Mouse (Mus musculus): ENCODE measurements around the gene Sh3rf1. TPM values are rescaled to one million over a fixed set of nuclear protein-coding genes. Genes with fewer than 3 reads are reported as not detected.

The Sh3rf1 gene
- polyA plus RNA-seq, 1 experiment from 2014 or later, result 4.8 TPM

DNA sequence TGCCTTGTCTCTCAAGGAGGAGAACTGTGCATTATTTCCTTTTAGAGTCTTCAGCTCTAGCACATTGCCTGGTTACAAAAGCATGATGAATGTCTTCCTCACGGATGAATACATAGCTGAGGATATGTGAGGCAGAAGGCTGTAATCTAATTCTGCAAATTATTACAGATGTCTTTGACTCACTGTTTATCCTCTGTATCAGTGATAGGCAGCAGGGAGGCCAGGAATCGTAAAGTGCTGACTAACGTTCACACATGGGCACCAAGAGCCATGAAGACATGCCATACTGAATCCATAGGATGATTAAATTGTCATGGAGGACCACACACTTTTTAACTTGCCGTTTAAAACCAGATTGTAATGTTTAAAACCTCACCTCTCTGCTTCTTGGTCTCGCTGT is 103.7 kb downstream of the Sh3rf1 start:
- Histone ChIP-seq H3K36me3 (ENCODE audit: control insufficient read depth, insufficient read depth, low read length) (no peaks in the 10 kb centered on the region), H3K9me3 (ENCODE audit: control insufficient read depth, low read length) (no peaks in the 10 kb centered on the region), H3K9ac (ENCODE audit: low read length) (no peak overlapping the region), H3K4me1 (replicated peaks; ENCODE audit: control insufficient read depth, insufficient read depth) (no peaks in the 10 kb centered on the region), H3K27me3 (ENCODE audit: control insufficient read depth, insufficient read depth, low read length) (no peaks in the 10 kb centered on the region), H3K27ac (replicated peaks) (no peak overlapping the region), H3K4me2 (replicated peaks; ENCODE audit: low read depth) (no peak overlapping the region), H3K4me3 (ENCODE audit: low read depth, low read length) (no peak overlapping the region)
- TF ChIP-seq CTCF (IDR thresholded peaks at IDR 0.05; ENCODE audit: low read depth) (no peak), EP300 (optimal IDR thresholded peaks at IDR 0.05) (no peak)
- DNase-seq (ENCODE audit: low spot score) (no peak), ATAC-seq (ENCODE audit: low FRiP score, low TSS enrichment) (no peak)
- WGBS, result 52% methylated on average over 5 of the region's 5 CpGs

- no peak overlapping the region for H3K27ac ChIP-seq (replicated peaks)
- H3K4me3 ChIP-seq (ENCODE audit: low read depth, low read length), result no peak overlapping the region
- WGBS, result 66% methylated on average over 6 of the region's 6 CpGs
- H3K4me2 ChIP-seq (replicated peaks; ENCODE audit: low read depth), result no peak overlapping the region
- no peak overlapping the region for H3K9ac ChIP-seq (ENCODE audit: low read length)
- no peaks in the 10 kb centered on the region for H3K36me3 ChIP-seq (ENCODE audit: control insufficient read depth, insufficient read depth, low read length)
- TF ChIP-seq CTCF (IDR thresholded peaks at IDR 0.05; ENCODE audit: low read depth) (no peak), EP300 (optimal IDR thresholded peaks at IDR 0.05) (no peak)
- H3K4me1 ChIP-seq (replicated peaks; ENCODE audit: control insufficient read depth, insufficient read depth), result 0 out of 2 replicates have a peak, but pooled peaks cover 3% of the 10 kb centered on the region
- no peak for DNase-seq (ENCODE audit: low spot score)
- no peaks in the 10 kb centered on the region for H3K9me3 ChIP-seq (ENCODE audit: control insufficient read depth, low read length)
- no peaks in the 10 kb centered on the region for H3K27me3 ChIP-seq (ENCODE audit: control insufficient read depth, insufficient read depth, low read length)
- peak; percentile 43; the same call in 1 of the 2 replicates for ATAC-seq (ENCODE audit: low FRiP score, low TSS enrichment)
Measured at GRCm38 (mm10) chr8:61339629-61340028, 116.0 kb downstream of the Sh3rf1 start.

GRCm38 (mm10) chr8:61340283-61340984 is 116.8 kb downstream of the Sh3rf1 start:
- ATAC-seq (ENCODE audit: low FRiP score, low TSS enrichment), result no peak

GRCm38 (mm10) chr8:61341587-61342441 is 118.1 kb downstream of the Sh3rf1 start:
- peak; percentile 98 for ATAC-seq (ENCODE audit: low FRiP score, low TSS enrichment)
- WGBS, result 54% methylated on average over 12 of the region's 12 CpGs
- Histone ChIP-seq H3K27ac (replicated peaks) (peak overlapping the region; percentile 79), H3K27me3 (ENCODE audit: control insufficient read depth, insufficient read depth, low read length) (no peaks in the 10 kb centered on the region), H3K4me2 (replicated peaks; ENCODE audit: low read depth) (no peak overlapping the region), H3K36me3 (ENCODE audit: control insufficient read depth, insufficient read depth, low read length) (no peaks in the 10 kb centered on the region), H3K4me1 (replicated peaks; ENCODE audit: control insufficient read depth, insufficient read depth) (0 out of 2 replicates have a peak, but pooled peaks cover 3% of the 10 kb centered on the region), H3K9ac (ENCODE audit: low read length) (no peak overlapping the region), H3K4me3 (ENCODE audit: low read depth, low read length) (no peak overlapping the region), H3K9me3 (ENCODE audit: control insufficient read depth, low read length) (no peaks in the 10 kb centered on the region)
- TF ChIP-seq EP300 (optimal IDR thresholded peaks at IDR 0.05) (peak; percentile 12), CTCF (IDR thresholded peaks at IDR 0.05; ENCODE audit: low read depth) (no peak)
- peak; percentile 61 for DNase-seq (ENCODE audit: low spot score)

More at GRCm38 (mm10) chr8:61340283-61340984, 116.8 kb downstream of the Sh3rf1 start:
- Histone ChIP-seq H3K27me3 (ENCODE audit: control insufficient read depth, insufficient read depth, low read length) (no peaks in the 10 kb centered on the region), H3K4me1 (replicated peaks; ENCODE audit: control insufficient read depth, insufficient read depth) (0 out of 2 replicates have a peak, but pooled peaks cover 3% of the 10 kb centered on the region), H3K9ac (ENCODE audit: low read length) (no peak overlapping the region), H3K4me2 (replicated peaks; ENCODE audit: low read depth) (no peak overlapping the region), H3K27ac (replicated peaks) (peak overlapping the region; percentile 79), H3K9me3 (ENCODE audit: control insufficient read depth, low read length) (no peaks in the 10 kb centered on the region), H3K4me3 (ENCODE audit: low read depth, low read length) (no peak overlapping the region), H3K36me3 (ENCODE audit: control insufficient read depth, insufficient read depth, low read length) (no peaks in the 10 kb centered on the region)
- WGBS, result 75% methylated on average over 17 of the region's 17 CpGs
- DNase-seq (ENCODE audit: low spot score), result no peak
- TF ChIP-seq EP300 (optimal IDR thresholded peaks at IDR 0.05) (no peak), CTCF (IDR thresholded peaks at IDR 0.05; ENCODE audit: low read depth) (no peak)

GRCm38 (mm10) chr8:61342473-61343026 is 118.9 kb downstream of the Sh3rf1 start:
- ATAC-seq (ENCODE audit: low FRiP score, low TSS enrichment), result peak; percentile 30
- Histone ChIP-seq H3K4me2 (replicated peaks; ENCODE audit: low read depth) (no peak overlapping the region), H3K4me3 (ENCODE audit: low read depth, low read length) (no peak overlapping the region), H3K27me3 (ENCODE audit: control insufficient read depth, insufficient read depth, low read length) (no peaks in the 10 kb centered on the region), H3K36me3 (ENCODE audit: control insufficient read depth, insufficient read depth, low read length) (no peaks in the 10 kb centered on the region), H3K9me3 (ENCODE audit: control insufficient read depth, low read length) (no peaks in the 10 kb centered on the region), H3K4me1 (replicated peaks; ENCODE audit: control insufficient read depth, insufficient read depth) (0 out of 2 replicates have a peak, but pooled peaks cover 3% of the 10 kb centered on the region), H3K9ac (ENCODE audit: low read length) (no peak overlapping the region), H3K27ac (replicated peaks) (peak overlapping the region; percentile 79)
- WGBS, result 56% methylated on average over 7 of the region's 7 CpGs
- TF ChIP-seq CTCF (IDR thresholded peaks at IDR 0.05; ENCODE audit: low read depth) (no peak), EP300 (optimal IDR thresholded peaks at IDR 0.05) (no peak)
- no peak for DNase-seq (ENCODE audit: low spot score)
